Mouse (Mus musculus): Measurements from ENCODE around the gene Nfe2. TPM values are rescaled to one million over a fixed set of nuclear protein-coding genes. Genes with fewer than 3 reads are reported as not detected.
A peak's percentile ranks its signal among the peaks of the same experiment; 100 is the strongest.
"Not testable (repeated sequence)": the region's sequence is repeated elsewhere in the genome, so short reads cannot be mapped to it uniquely, and the experiment has no call there.

Gene Nfe2
- polyA plus RNA-seq, 1 experiment, result 1.2 TPM

GRCm38 (mm10) chr15:103264794-103265193 is 6.6 kb upstream of the Nfe2 start:
- TF ChIP-seq CTCF (IDR thresholded peaks at IDR 0.05; ENCODE audit: borderline replicate concordance, extremely low read depth, insufficient read depth, insufficient read length) (no peak), POLR2A (IDR thresholded peaks at IDR 0.05; ENCODE audit: borderline replicate concordance, extremely low read depth, insufficient read depth, insufficient read length, poor library complexity, severe bottlenecking) (no peak)
- no peak for DNase-seq (ENCODE audit: low read depth)

GRCm38 (mm10) chr15:103259989-103260388 is 1.8 kb upstream of the Nfe2 start:
- TF ChIP-seq CTCF (IDR thresholded peaks at IDR 0.05; ENCODE audit: borderline replicate concordance, extremely low read depth, insufficient read depth, insufficient read length) (no peak), POLR2A (IDR thresholded peaks at IDR 0.05; ENCODE audit: borderline replicate concordance, extremely low read depth, insufficient read depth, insufficient read length, poor library complexity, severe bottlenecking) (no peak)

GRCm38 (mm10) chr15:103259162-103259561 is 959 bp upstream of the Nfe2 start:
- TF ChIP-seq CTCF (IDR thresholded peaks at IDR 0.05; ENCODE audit: borderline replicate concordance, extremely low read depth, insufficient read depth, insufficient read length) (no peak), POLR2A (IDR thresholded peaks at IDR 0.05; ENCODE audit: borderline replicate concordance, extremely low read depth, insufficient read depth, insufficient read length, poor library complexity, severe bottlenecking) (no peak)
- DNase-seq (ENCODE audit: low read depth), result no peak

More at GRCm38 (mm10) chr15:103259989-103260388, 1.8 kb upstream of the Nfe2 start:
- DNase-seq (ENCODE audit: low read depth), result no peak

GRCm38 (mm10) chr15:103256210-103256986 is 1.8 kb downstream of the Nfe2 start:
- TF ChIP-seq CTCF (IDR thresholded peaks at IDR 0.05; ENCODE audit: borderline replicate concordance, extremely low read depth, insufficient read depth, insufficient read length) (no peak), POLR2A (IDR thresholded peaks at IDR 0.05; ENCODE audit: borderline replicate concordance, extremely low read depth, insufficient read depth, insufficient read length, poor library complexity, severe bottlenecking) (no peak)
- DNase-seq (ENCODE audit: low read depth), result no peak

- no peak for TF ChIP-seq POLR2A (IDR thresholded peaks at IDR 0.05; ENCODE audit: borderline replicate concordance, extremely low read depth, insufficient read depth, insufficient read length, poor library complexity, severe bottlenecking)
- TF ChIP-seq CTCF (IDR thresholded peaks at IDR 0.05; ENCODE audit: borderline replicate concordance, extremely low read depth, insufficient read depth, insufficient read length), result peak; percentile 22; the same call in 1 of the 2 replicates
- DNase-seq (ENCODE audit: low read depth), result peak; percentile 24
These were observed 3.0 kb downstream of the Nfe2 start for GRCm38 (mm10) chr15:103255169-103255568.

GRCm38 (mm10) chr15:103253352-103253751 is 4.9 kb downstream of the Nfe2 start:
- TF ChIP-seq POLR2A (IDR thresholded peaks at IDR 0.05; ENCODE audit: borderline replicate concordance, extremely low read depth, insufficient read depth, insufficient read length, poor library complexity, severe bottlenecking) (no peak), CTCF (IDR thresholded peaks at IDR 0.05; ENCODE audit: borderline replicate concordance, extremely low read depth, insufficient read depth, insufficient read length) (no peak)
- DNase-seq (ENCODE audit: low read depth), result no peak

GRCm38 (mm10) chr15:103252660-103253059 is 5.5 kb downstream of the Nfe2 start:
- no peak for DNase-seq (ENCODE audit: low read depth)
- TF ChIP-seq POLR2A (IDR thresholded peaks at IDR 0.05; ENCODE audit: borderline replicate concordance, extremely low read depth, insufficient read depth, insufficient read length, poor library complexity, severe bottlenecking), result no peak
- TF ChIP-seq CTCF (IDR thresholded peaks at IDR 0.05; ENCODE audit: borderline replicate concordance, extremely low read depth, insufficient read depth, insufficient read length), result no peak

GRCm38 (mm10) chr15:103251595-103251994 is 6.6 kb downstream of the Nfe2 start:
- no peak for DNase-seq (ENCODE audit: low read depth)
- TF ChIP-seq CTCF (IDR thresholded peaks at IDR 0.05; ENCODE audit: borderline replicate concordance, extremely low read depth, insufficient read depth, insufficient read length), result no peak
- TF ChIP-seq POLR2A (IDR thresholded peaks at IDR 0.05; ENCODE audit: borderline replicate concordance, extremely low read depth, insufficient read depth, insufficient read length, poor library complexity, severe bottlenecking), result no peak

- TF ChIP-seq CTCF (IDR thresholded peaks at IDR 0.05; ENCODE audit: borderline replicate concordance, extremely low read depth, insufficient read depth, insufficient read length) (peak; percentile 73), POLR2A (IDR thresholded peaks at IDR 0.05; ENCODE audit: borderline replicate concordance, extremely low read depth, insufficient read depth, insufficient read length, poor library complexity, severe bottlenecking) (no peak)
- no peak for DNase-seq (ENCODE audit: low read depth)
These were observed 7.9 kb downstream of the Nfe2 start for GRCm38 (mm10) chr15:103250195-103250740.

GRCm38 (mm10) chr15:103249511-103249910 is 8.7 kb downstream of the Nfe2 start:
- not testable (repeated sequence) for DNase-seq (ENCODE audit: low read depth)

GRCm38 (mm10) chr15:103248401-103249313 is 9.5 kb downstream of the Nfe2 start:
- TF ChIP-seq CTCF (IDR thresholded peaks at IDR 0.05; ENCODE audit: borderline replicate concordance, extremely low read depth, insufficient read depth, insufficient read length) (no peak), POLR2A (IDR thresholded peaks at IDR 0.05; ENCODE audit: borderline replicate concordance, extremely low read depth, insufficient read depth, insufficient read length, poor library complexity, severe bottlenecking) (no peak)
- no peak for DNase-seq (ENCODE audit: low read depth)
